Mouse (Mus musculus) embryonic facial prominence, embryonic 14.5 days (tissue): ENCODE results near the gene Cisd2. TPM values are rescaled to one million over a fixed set of nuclear protein-coding genes. Genes with fewer than 3 reads are reported as not detected.

Experiments
- ATAC-seq: fragments of 200-750 bp; cut with Nextera tagmentation; 2 replicates; pipeline ENCODE4 v1.8.0; 2017; ENCODE audit warnings: low read depth, moderate number of reproducible peaks, moderate TSS enrichment
- DNase-seq: peaks from one replicate; pipeline ENCODE4 v3.0.0-alpha.2; 2015; ENCODE audit warnings: low spot score
- H3K27ac ChIP-seq: fragments of 300-500 bp; sonication (generic); replicated peaks from 2 replicates; pipeline ENCODE4 v1.5.1; 2014; ENCODE audit warnings: low read depth, mild to moderate bottlenecking, low read length, moderate library complexity
- H3K27me3 ChIP-seq: fragments of 300-500 bp; sonication (generic); replicated peaks from 2 replicates; pipeline ENCODE4 v1.6.1; 2014; ENCODE audit warnings: low read length; ENCODE audit not compliant: control insufficient read depth, insufficient read depth
- H3K36me3 ChIP-seq: fragments of 300-500 bp; sonication (generic); 2 replicates; pipeline ENCODE4 v1.6.1; 2014; ENCODE audit warnings: low read length, mixed read lengths; ENCODE audit not compliant: control insufficient read depth, insufficient read depth
- H3K4me1 ChIP-seq: fragments of 300-500 bp; sonication (generic); 2 replicates; pipeline ENCODE4 v1.6.1; 2014; ENCODE audit warnings: antibody characterized with exemption, low read length; ENCODE audit not compliant: control insufficient read depth, insufficient read depth
- H3K4me2 ChIP-seq: fragments of 300-500 bp; sonication (generic); 2 replicates; pipeline ENCODE4 v1.6.1; 2014; ENCODE audit warnings: low read depth, mild to moderate bottlenecking, low read length, moderate library complexity, mixed read lengths
- H3K4me3 ChIP-seq: fragments of 300-500 bp; sonication (generic); 2 replicates; pipeline ENCODE4 v1.5.1; 2014; ENCODE audit warnings: low read depth, mild to moderate bottlenecking, low read length
- H3K9ac ChIP-seq: fragments of 300-500 bp; sonication (generic); 2 replicates; pipeline ENCODE4 v1.6.1; 2014; ENCODE audit warnings: low read depth, mild to moderate bottlenecking, low read length, moderate library complexity, mixed read lengths
- H3K9me3 ChIP-seq: fragments of 300-500 bp; sonication (generic); 2 replicates; pipeline ENCODE4 v1.6.1; 2016; ENCODE audit warnings: low read length; ENCODE audit not compliant: control insufficient read depth
- WGBS: fragments of 180-500 bp; shearing (Covaris S2); extraction: QIAGEN DNeasy Blood & Tissue Kit; methylation state at CpG from one replicate; pipeline ENCODE4 v1.1.7; 2014; 5-methylcytosine and 5-hydroxymethylcytosine counted together
- polyA plus RNA-seq: library from polyadenylated mRNA; unstranded; fragments of >200 nt; fragmentation: Nextera tagmentation; extraction: Ambion mirVana; gene quantifications from 2 replicates; pipeline ENCODE4 v1.2.1, GENCODE M21; 2014

Gene Cisd2
- polyA plus RNA-seq, result 41.0 and 43.8 TPM in 2 replicates

- Histone ChIP-seq H3K36me3 (no peaks in the 10 kb centered on the region), H3K9me3 (no peaks in the 10 kb centered on the region), H3K4me2 (peak within 1 kb of the TSS; percentile 86), H3K27me3 (no peaks in the 10 kb centered on the region), H3K4me1 (peaks cover 15% of the 10 kb centered on the region), H3K4me3 (peak within 1 kb of the TSS; percentile 65), H3K9ac (peak within 1 kb of the TSS; percentile 76), H3K27ac (peak within 1 kb of the TSS; percentile 96)
- WGBS, result 2% methylated on average over 8 of the region's 8 CpGs
- DNase-seq (no peak), ATAC-seq (peak; percentile 8; the same call in 1 of the 2 replicates)
Observed at GRCm38 (mm10) chr3:135423608-135424212, at the start of gene Cisd2. TSS of gene Cisd2 (minus strand) at chr3:135423925.

DNA sequence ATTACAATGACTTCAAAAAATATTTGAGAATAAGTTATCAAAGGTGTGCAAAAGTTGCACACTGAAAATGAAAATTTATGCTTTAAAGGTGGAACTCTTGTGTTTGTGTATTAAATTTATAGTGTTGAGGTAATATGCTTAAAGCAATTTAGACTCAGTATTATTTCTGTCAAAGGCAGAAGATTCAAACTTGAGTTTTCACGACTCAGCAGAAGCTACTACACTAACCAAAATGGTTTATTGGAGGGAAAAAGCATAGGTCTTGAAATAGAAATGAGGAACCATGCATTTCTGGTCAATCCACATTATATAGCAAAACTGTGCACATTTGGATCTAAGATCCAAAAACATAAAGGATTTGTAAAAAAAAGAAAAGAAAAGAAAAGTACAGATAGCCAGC, 47.1 kb upstream of the Cisd2 start:
- no peak overlapping the region for H3K9ac ChIP-seq
- 86% methylated on average over 1 of the region's 1 CpGs for WGBS
- no peak for DNase-seq

DNA sequence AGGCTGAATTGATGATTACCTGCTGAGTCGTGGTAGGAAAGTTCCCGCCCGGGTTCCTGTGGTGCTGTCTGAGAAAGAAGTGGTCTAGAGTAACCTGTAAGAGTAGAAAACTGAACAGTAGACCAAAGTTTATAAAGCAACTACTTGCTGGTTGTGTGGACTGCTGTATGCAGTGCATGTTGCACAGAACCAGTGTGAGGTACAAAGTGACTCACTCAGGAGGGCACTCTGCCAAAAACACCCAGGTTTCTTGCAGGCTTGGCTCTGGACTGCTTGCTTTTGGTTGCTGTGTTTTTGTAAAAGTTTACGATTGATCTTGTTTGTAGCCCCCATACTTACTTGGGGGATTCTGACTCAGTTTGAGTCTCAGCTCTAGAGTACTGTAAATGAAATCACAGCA, 46.2 kb upstream of the Cisd2 start:
- Histone ChIP-seq H3K36me3 (peaks cover 18% of the 10 kb centered on the region), H3K4me3 (no peak overlapping the region), H3K4me1 (peaks cover 5% of the 10 kb centered on the region; the same call in 1 of the 2 replicates), H3K27ac (peak overlapping the region; percentile 24; the same call in 1 of the 2 replicates), H3K4me2 (no peak overlapping the region), H3K27me3 (no peaks in the 10 kb centered on the region), H3K9ac (no peak overlapping the region), H3K9me3 (no peaks in the 10 kb centered on the region)
- DNase-seq, result peak; percentile 84
- 36% methylated on average over 4 of the region's 4 CpGs for WGBS
- peak; percentile 82 for ATAC-seq

More for the DNA sequence above, 47.1 kb upstream of the Cisd2 start:
- Histone ChIP-seq H3K4me3 (no peak overlapping the region), H3K27ac (no peak overlapping the region), H3K27me3 (no peaks in the 10 kb centered on the region), H3K4me2 (no peak overlapping the region), H3K4me1 (peaks cover 5% of the 10 kb centered on the region; the same call in 1 of the 2 replicates), H3K9me3 (no peaks in the 10 kb centered on the region), H3K36me3 (peaks cover 16% of the 10 kb centered on the region)
- ATAC-seq, result no peak

- peaks cover 5% of the 10 kb centered on the region; the same call in 1 of the 2 replicates for H3K4me1 ChIP-seq
- WGBS, result 58% methylated on average over 3 of the region's 3 CpGs
- no peaks in the 10 kb centered on the region for H3K27me3 ChIP-seq
- no peaks in the 10 kb centered on the region for H3K9me3 ChIP-seq
- H3K36me3 ChIP-seq, result peaks cover 26% of the 10 kb centered on the region
- ATAC-seq, result 0 out of 2 replicates have a peak, but pooled peaks have one; percentile 10
- H3K9ac ChIP-seq, result no peak overlapping the region
- H3K27ac ChIP-seq, result no peak overlapping the region
- H3K4me3 ChIP-seq, result no peak overlapping the region
- H3K4me2 ChIP-seq, result no peak overlapping the region
- DNase-seq, result no peak
Observed at GRCm38 (mm10) chr3:135469146-135469545, 45.4 kb upstream of the Cisd2 start.

- WGBS, result 70% methylated on average over 1 of the region's 1 CpGs
- Histone ChIP-seq H3K9me3 (no peaks in the 10 kb centered on the region), H3K27me3 (no peaks in the 10 kb centered on the region), H3K27ac (no peak overlapping the region), H3K4me3 (no peak overlapping the region), H3K4me1 (peaks cover 5% of the 10 kb centered on the region; the same call in 1 of the 2 replicates), H3K36me3 (peaks cover 33% of the 10 kb centered on the region), H3K9ac (no peak overlapping the region), H3K4me2 (no peak overlapping the region)
- DNase-seq, result no peak
- ATAC-seq, result no peak
Observed at GRCm38 (mm10) chr3:135468402-135468801, 44.7 kb upstream of the Cisd2 start.

DNA sequence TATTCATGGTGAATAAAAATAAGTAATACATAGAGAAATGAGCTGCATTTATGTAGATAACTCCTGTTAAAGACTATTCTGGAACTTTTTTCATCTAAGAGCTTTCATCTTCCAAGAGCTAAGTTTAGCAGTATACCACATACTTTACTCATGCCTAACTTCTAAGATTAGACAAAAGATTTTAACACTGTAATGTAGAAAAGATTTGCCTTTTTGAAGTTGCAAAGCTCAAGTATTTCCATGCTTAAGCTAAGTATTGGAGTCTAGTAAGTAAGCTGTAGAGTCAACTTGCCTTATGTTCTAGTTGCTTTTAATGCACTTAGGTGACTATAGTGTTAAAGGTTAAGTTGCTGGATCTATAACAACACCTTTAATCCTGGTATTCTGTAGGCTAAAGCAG, 35.3 kb upstream of the Cisd2 start:
- H3K4me1 ChIP-seq, result no peaks in the 10 kb centered on the region
- no peaks in the 10 kb centered on the region for H3K9me3 ChIP-seq
- no peak overlapping the region for H3K4me3 ChIP-seq
- peaks cover 79% of the 10 kb centered on the region for H3K36me3 ChIP-seq
- no peaks in the 10 kb centered on the region for H3K27me3 ChIP-seq
- H3K27ac ChIP-seq, result no peak overlapping the region
- DNase-seq, result no peak
- H3K4me2 ChIP-seq, result no peak overlapping the region
- ATAC-seq, result no peak
- H3K9ac ChIP-seq, result no peak overlapping the region

DNA sequence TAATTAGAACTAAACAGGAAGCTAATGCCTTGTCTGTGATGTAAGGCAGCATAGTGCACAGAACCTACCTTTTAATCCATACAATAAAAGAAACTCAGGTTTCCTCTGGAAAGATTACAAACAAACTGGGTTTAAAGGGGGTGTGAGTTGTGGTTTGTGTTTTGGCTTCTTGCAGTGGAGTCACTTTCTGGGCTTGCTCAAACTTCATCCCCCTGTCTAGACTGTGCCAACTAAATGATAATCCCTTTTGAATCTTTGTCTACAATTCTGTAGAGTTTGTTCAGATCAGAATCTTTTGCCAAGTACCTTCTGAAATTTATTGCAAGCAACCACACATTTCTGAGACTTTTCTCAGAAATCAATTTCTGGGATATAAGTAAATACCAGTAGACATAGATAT, 21.2 kb upstream of the Cisd2 start:
- Histone ChIP-seq H3K4me2 (no peak overlapping the region), H3K36me3 (peaks cover 53% of the 10 kb centered on the region), H3K27ac (no peak overlapping the region), H3K9me3 (no peaks in the 10 kb centered on the region), H3K9ac (no peak overlapping the region), H3K27me3 (no peaks in the 10 kb centered on the region), H3K4me1 (peaks cover 12% of the 10 kb centered on the region), H3K4me3 (no peak overlapping the region)
- ATAC-seq (peak; percentile 57; the same call in 1 of the 2 replicates), DNase-seq (peak; percentile 26)

GRCm38 (mm10) chr3:135440621-135441020, 16.9 kb upstream of the Cisd2 start:
- H3K9me3 ChIP-seq, result no peaks in the 10 kb centered on the region
- H3K4me3 ChIP-seq, result peak overlapping the region; percentile 73
- peaks cover 31% of the 10 kb centered on the region for H3K36me3 ChIP-seq
- H3K4me2 ChIP-seq, result peak overlapping the region; percentile 96
- H3K27ac ChIP-seq, result peak overlapping the region; percentile 100; the same call in 1 of the 2 replicates
- H3K9ac ChIP-seq, result peak overlapping the region; percentile 99
- ATAC-seq (no peak), DNase-seq (no peak)
- H3K27me3 ChIP-seq, result no peaks in the 10 kb centered on the region
- 36% methylated on average over 10 of the region's 10 CpGs for WGBS
- H3K4me1 ChIP-seq, result peaks cover 19% of the 10 kb centered on the region

DNA sequence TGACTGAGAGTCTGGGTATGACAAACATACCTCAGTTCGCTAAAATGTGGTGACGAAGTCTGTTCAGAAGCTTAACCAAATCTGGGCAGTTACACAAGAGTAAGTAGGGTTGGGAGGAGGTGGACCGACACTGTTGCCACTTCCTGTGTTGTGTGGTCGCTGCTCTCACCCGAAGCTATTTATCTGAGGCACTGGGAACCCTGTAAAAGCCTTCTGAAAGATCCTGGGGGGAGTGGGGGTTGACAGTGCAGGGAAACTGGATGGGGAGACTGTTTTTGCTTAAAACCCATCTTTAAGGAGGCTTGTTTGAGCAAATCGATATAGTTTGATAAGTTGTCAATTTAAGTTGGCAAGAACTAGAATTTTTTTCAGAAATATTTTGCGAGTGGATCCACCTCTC, 16.5 kb upstream of the Cisd2 start:
- Histone ChIP-seq H3K27ac (peak overlapping the region; percentile 100; the same call in 1 of the 2 replicates), H3K9ac (peak overlapping the region; percentile 99), H3K4me1 (peaks cover 19% of the 10 kb centered on the region), H3K9me3 (no peaks in the 10 kb centered on the region), H3K4me2 (peak overlapping the region; percentile 96), H3K36me3 (peaks cover 31% of the 10 kb centered on the region), H3K27me3 (no peaks in the 10 kb centered on the region), H3K4me3 (peak overlapping the region; percentile 73)
- 13% methylated on average over 7 of the region's 7 CpGs for WGBS
- ATAC-seq (no peak), DNase-seq (peak; percentile 49)
